Mouse (Mus musculus) kidney, postnatal 0 days (tissue): ENCODE data around the gene Aktip. TPM values are rescaled to one million over a fixed set of nuclear protein-coding genes. Genes with fewer than 3 reads are reported as not detected.

Experiments
- ATAC-seq: fragments of 200-750 bp; cut with Nextera tagmentation; replicated peaks from 2 replicates; pipeline ENCODE4 v1.8.0; 2017; ENCODE audit warnings: low read depth, moderate number of reproducible peaks, moderate TSS enrichment, moderate library complexity; ENCODE audit not compliant: low FRiP score
- DNase-seq: peaks from one replicate; pipeline ENCODE4 v3.0.0-alpha.2; 2016; ENCODE audit warnings: low spot score
- H3K27ac ChIP-seq: fragments of 300-500 bp; sonication (generic); 2 replicates; pipeline ENCODE4 v1.5.1; 2014; ENCODE audit warnings: mild to moderate bottlenecking
- H3K27me3 ChIP-seq: fragments of 300-500 bp; sonication (generic); 2 replicates; pipeline ENCODE4 v1.6.1; 2014; ENCODE audit warnings: low read length, mixed read lengths; ENCODE audit not compliant: insufficient read depth
- H3K36me3 ChIP-seq: fragments of 300-500 bp; sonication (generic); 2 replicates; pipeline ENCODE4 v1.6.1; 2014; ENCODE audit warnings: low read length, mixed read lengths; ENCODE audit not compliant: insufficient read depth
- H3K4me1 ChIP-seq: fragments of 300-500 bp; sonication (generic); replicated peaks from 2 replicates; pipeline ENCODE4 v1.6.1; 2014; ENCODE audit warnings: antibody characterized with exemption, low read length, mixed read lengths; ENCODE audit not compliant: insufficient read depth
- H3K4me2 ChIP-seq: fragments of 300-500 bp; sonication (generic); 2 replicates; pipeline ENCODE4 v1.6.1; 2014; ENCODE audit warnings: mild to moderate bottlenecking, low read length, moderate library complexity, mixed read lengths
- H3K4me3 ChIP-seq: fragments of 300-500 bp; sonication (generic); replicated peaks from 2 replicates; pipeline ENCODE4 v1.5.1; 2014; ENCODE audit warnings: low read depth, low read length
- H3K9ac ChIP-seq: fragments of 300-500 bp; sonication (generic); 2 replicates; pipeline ENCODE4 v1.6.1; 2014; ENCODE audit warnings: low read depth, low read length
- H3K9me3 ChIP-seq: fragments of 300-500 bp; sonication (generic); replicated peaks from 2 replicates; pipeline ENCODE4 v1.6.1; 2016; ENCODE audit warnings: low read length, inconsistent platforms, mixed read lengths
- CTCF ChIP-seq: IDR thresholded peaks from 2 replicates; pipeline ENCODE4 v1.5.1; 2016; ENCODE audit warnings: antibody characterized with exemption, low read depth, mild to moderate bottlenecking, moderate library complexity
- WGBS: fragments of 180-500 bp; shearing (Covaris S2); extraction: QIAGEN DNeasy Blood & Tissue Kit; methylation state at CpG from one replicate; pipeline ENCODE4 v1.1.7; 2014; 5-methylcytosine and 5-hydroxymethylcytosine counted together
- polyA plus RNA-seq: library from polyadenylated mRNA; unstranded; fragments of >200 nt; fragmentation: Nextera tagmentation; extraction: Ambion mirVana; gene quantifications from 2 replicates; pipeline ENCODE4 v1.2.1, GENCODE M21; 2015

Gene Aktip
- 116 and 122 TPM in 2 replicates for polyA plus RNA-seq

- no peaks in the 10 kb centered on the region for H3K27me3 ChIP-seq
- no peaks in the 10 kb centered on the region for H3K4me1 ChIP-seq
- no peak within 1 kb of the TSS for H3K27ac ChIP-seq
- H3K9ac ChIP-seq, result no peak within 1 kb of the TSS
- H3K4me2 ChIP-seq, result no peak within 1 kb of the TSS
- 94% methylated on average over 7 of the region's 7 CpGs for WGBS
- no peak within 1 kb of the TSS for H3K4me3 ChIP-seq
- ATAC-seq (no peak), DNase-seq (no peak)
- no peaks in the 10 kb centered on the region for H3K36me3 ChIP-seq
- no peaks in the 10 kb centered on the region for H3K9me3 ChIP-seq
- no peak for TF ChIP-seq CTCF
These were observed at the start of gene Aktip for GRCm38 (mm10) chr8:91199876-91200275. Gene Aktip, minus strand, starts transcription at chr8:91199976.

- ATAC-seq (no peak), DNase-seq (no peak)
- TF ChIP-seq CTCF, result no peak
These were observed 46.2 kb upstream of the Aktip start for GRCm38 (mm10) chr8:91245821-91246454.

DNA sequence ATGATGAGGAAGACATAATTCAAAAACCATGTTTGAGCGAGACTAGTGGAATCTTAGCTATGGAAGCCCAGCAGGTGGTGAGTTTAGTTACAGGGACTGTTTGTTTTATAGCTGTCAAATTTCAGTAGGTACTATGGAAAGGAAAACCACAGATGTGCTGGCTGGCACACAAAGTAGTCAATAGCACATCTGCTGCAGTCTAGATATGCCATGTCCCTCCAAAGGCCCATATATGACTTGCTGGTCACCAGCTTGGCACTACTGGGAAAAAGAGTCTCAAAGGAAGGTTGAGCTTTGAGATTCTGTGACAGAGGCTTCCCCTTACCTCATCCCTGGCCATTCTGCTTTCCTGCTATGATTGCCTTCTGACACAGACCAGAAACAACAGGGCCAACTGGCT, 42.9 kb upstream of the Aktip start:
- WGBS, result 92% methylated on average over 1 of the region's 1 CpGs
- Histone ChIP-seq H3K4me1 (no peaks in the 10 kb centered on the region), H3K36me3 (no peaks in the 10 kb centered on the region), H3K4me2 (no peak overlapping the region), H3K27ac (no peak overlapping the region), H3K9me3 (no peaks in the 10 kb centered on the region), H3K27me3 (no peaks in the 10 kb centered on the region), H3K9ac (no peak overlapping the region), H3K4me3 (no peak overlapping the region)
- no peak for TF ChIP-seq CTCF
- DNase-seq (no peak), ATAC-seq (no peak)

More at GRCm38 (mm10) chr8:91245821-91246454, 46.2 kb upstream of the Aktip start:
- H3K27ac ChIP-seq, result no peak overlapping the region
- no peak overlapping the region for H3K9ac ChIP-seq
- H3K27me3 ChIP-seq, result no peaks in the 10 kb centered on the region
- H3K9me3 ChIP-seq, result no peaks in the 10 kb centered on the region
- WGBS, result 80% methylated on average over 4 of the region's 4 CpGs
- peaks cover 4% of the 10 kb centered on the region; the same call in 1 of the 2 replicates for H3K36me3 ChIP-seq
- no peaks in the 10 kb centered on the region for H3K4me1 ChIP-seq
- no peak overlapping the region for H3K4me3 ChIP-seq
- H3K4me2 ChIP-seq, result no peak overlapping the region

- H3K27me3 ChIP-seq, result no peaks in the 10 kb centered on the region
- H3K4me2 ChIP-seq, result no peak overlapping the region
- H3K36me3 ChIP-seq, result no peaks in the 10 kb centered on the region
- H3K4me1 ChIP-seq, result no peaks in the 10 kb centered on the region
- H3K9ac ChIP-seq, result no peak overlapping the region
- H3K4me3 ChIP-seq, result no peak overlapping the region
- WGBS, result 71% methylated on average over 8 of the region's 8 CpGs
- no peak for DNase-seq
- H3K27ac ChIP-seq, result no peak overlapping the region
- no peaks in the 10 kb centered on the region for H3K9me3 ChIP-seq
- no peak for TF ChIP-seq CTCF
- no peak for ATAC-seq
These were observed 42.2 kb upstream of the Aktip start for GRCm38 (mm10) chr8:91241873-91242519.

DNA sequence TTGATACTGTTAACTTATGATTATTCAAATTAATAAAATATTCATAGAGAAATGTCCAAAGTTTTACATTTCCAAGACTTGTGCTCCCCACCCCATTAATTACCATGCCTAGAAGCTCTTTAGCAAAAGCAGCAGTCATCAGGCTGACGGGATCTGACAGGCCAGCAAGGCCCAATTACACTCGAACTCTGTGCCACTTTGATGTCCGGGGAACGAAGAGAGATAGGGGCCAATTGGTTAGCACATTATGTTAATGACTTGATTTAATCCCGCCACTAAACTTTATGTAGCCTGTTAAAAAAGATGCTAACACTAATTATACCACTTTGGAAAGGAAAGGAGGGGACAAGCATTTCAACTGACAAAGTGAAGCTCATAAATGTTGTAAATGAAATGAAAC, 41.6 kb upstream of the Aktip start:
- Histone ChIP-seq H3K27me3 (no peaks in the 10 kb centered on the region), H3K9ac (no peak overlapping the region), H3K36me3 (no peaks in the 10 kb centered on the region), H3K4me2 (no peak overlapping the region), H3K27ac (no peak overlapping the region), H3K9me3 (no peaks in the 10 kb centered on the region), H3K4me1 (no peaks in the 10 kb centered on the region), H3K4me3 (no peak overlapping the region)
- 47% methylated on average over 5 of the region's 5 CpGs for WGBS
- TF ChIP-seq CTCF, result no peak
- DNase-seq (no peak), ATAC-seq (no peak)

GRCm38 (mm10) chr8:91237191-91237590, 37.4 kb upstream of the Aktip start:
- no peak overlapping the region for H3K4me3 ChIP-seq
- DNase-seq (no peak), ATAC-seq (no peak)
- no peaks in the 10 kb centered on the region for H3K4me1 ChIP-seq
- no peak overlapping the region for H3K9ac ChIP-seq
- WGBS, result 65% methylated on average over 2 of the region's 2 CpGs
- H3K27me3 ChIP-seq, result no peaks in the 10 kb centered on the region
- H3K27ac ChIP-seq, result no peak overlapping the region
- no peaks in the 10 kb centered on the region for H3K9me3 ChIP-seq
- TF ChIP-seq CTCF, result no peak
- H3K36me3 ChIP-seq, result no peaks in the 10 kb centered on the region
- no peak overlapping the region for H3K4me2 ChIP-seq

GRCm38 (mm10) chr8:91234097-91234496, 34.3 kb upstream of the Aktip start:
- no peaks in the 10 kb centered on the region for H3K4me1 ChIP-seq
- DNase-seq (no peak), ATAC-seq (no peak)
- H3K27me3 ChIP-seq, result no peaks in the 10 kb centered on the region
- no peak overlapping the region for H3K9ac ChIP-seq
- H3K27ac ChIP-seq, result no peak overlapping the region
- H3K9me3 ChIP-seq, result no peaks in the 10 kb centered on the region
- H3K36me3 ChIP-seq, result no peaks in the 10 kb centered on the region
- TF ChIP-seq CTCF, result no peak
- 88% methylated on average over 2 of the region's 2 CpGs for WGBS
- H3K4me2 ChIP-seq, result no peak overlapping the region
- no peak overlapping the region for H3K4me3 ChIP-seq
